Mouse (Mus musculus) layer of hippocampus, postnatal 14 days (tissue): ENCODE results near the gene Prph2. TPM values are rescaled to one million over a fixed set of nuclear protein-coding genes. Genes with fewer than 3 reads are reported as not detected.

Source experiments
- DNase-seq, 2 experiments: peaks; one replicate each; pipeline ENCODE4 v3.0.0; 2021 to 2022; ENCODE audit warnings: low spot score in 2 of 2, mixed read lengths in 1 of 2
- total RNA-seq, 2 experiments: library from RNA; stranded (reverse); gene quantifications; 2 replicates each; pipeline ENCODE4 v1.2.3; 2021

Gene Prph2
- total RNA-seq, 2 experiments from 2014 or later, result not detected

DNA sequence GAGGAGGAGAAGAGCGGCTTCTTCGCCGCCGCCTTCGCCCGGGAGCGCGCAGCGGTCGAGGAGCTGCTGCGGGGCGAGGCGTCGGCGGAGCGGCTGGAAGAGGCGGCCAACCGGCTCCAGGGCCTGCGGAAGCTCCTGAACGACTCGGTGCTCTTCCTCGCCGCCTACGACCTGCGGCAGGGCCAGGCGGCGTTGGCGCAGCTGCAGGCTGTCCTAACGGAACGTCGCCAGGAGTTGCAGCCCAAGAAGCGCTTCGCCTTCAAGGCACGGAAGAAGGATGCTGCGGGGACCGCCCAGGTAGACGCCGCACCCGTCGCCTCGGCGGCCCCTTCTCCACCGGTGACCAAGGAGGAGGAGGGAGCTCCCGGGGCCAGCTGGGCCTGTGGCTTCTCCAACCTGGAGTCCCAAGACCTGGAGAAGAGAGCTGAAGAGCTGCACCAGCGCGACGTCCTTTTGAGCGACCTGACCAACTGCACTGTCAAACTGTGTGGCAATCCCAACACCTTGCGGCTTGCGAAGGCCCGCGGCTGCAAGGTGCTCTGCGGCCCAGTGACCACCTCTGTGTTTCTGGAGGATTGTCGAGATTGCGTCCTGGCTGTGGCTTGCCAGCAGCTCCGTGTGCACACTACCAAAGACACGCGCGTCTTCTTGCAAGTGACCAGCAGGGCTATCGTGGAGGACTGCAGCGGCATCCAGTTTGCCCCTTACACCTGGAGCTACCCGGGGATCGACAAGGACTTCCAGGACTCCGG lies 19.2 kb upstream of the Prph2 start:
- DNase-seq, result peak in 1 of 2 experiments; percentile 55

DNA sequence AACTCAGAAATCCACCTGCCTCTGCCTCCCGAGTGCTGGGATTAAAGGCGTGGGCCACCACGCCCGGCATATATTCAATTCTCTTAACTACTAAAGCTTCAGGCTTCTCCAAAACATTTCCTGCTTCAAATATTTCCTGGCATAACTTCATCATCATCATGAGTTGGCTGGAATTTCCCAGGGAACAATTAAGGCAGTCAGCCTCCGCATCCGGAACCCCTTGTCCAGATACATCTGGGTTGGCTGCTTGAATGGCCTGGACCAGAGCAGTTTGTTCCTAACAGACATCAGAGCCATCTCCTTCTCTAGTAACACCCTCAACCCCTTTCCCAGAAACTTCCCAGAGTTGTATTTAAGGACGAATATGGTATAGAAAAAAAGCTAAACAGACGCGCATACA lies 14.8 kb upstream of the Prph2 start:
- DNase-seq, result no peak

DNA sequence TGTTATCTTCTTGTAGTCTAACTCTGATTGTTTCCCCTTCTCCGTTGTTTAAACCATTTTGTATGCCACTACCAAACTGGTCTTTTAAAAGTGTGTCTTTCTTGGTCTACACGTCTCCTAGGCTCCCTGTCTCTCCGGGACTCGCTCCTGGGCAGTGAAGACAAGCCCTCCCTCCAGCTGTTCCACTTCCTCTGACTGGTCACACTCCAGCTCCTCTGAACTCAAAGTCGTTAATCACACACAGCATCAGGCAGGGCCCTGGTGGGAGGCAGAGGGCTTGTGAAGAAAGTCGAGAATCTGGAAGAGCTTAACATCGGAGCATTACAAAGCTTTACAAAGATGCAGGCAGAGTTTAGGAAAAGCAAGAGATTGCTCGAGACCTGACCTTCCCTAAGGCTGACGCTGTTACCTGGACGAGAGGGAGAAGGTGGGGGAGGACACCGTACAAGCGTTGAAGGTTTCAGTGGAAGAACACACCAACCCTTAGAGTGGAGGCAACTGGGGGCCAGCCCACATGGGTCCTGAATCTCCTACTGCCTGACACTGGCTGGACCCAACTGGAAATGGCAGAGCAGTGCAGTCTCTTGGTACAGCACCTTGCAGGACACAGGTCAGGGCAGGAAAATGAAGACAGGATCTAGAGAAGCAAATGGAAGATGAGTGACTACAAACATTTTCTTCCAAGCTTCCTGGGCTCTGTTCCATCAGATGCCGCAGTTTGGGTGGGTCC lies 12.9 kb upstream of the Prph2 start:
- no peak for DNase-seq

DNA sequence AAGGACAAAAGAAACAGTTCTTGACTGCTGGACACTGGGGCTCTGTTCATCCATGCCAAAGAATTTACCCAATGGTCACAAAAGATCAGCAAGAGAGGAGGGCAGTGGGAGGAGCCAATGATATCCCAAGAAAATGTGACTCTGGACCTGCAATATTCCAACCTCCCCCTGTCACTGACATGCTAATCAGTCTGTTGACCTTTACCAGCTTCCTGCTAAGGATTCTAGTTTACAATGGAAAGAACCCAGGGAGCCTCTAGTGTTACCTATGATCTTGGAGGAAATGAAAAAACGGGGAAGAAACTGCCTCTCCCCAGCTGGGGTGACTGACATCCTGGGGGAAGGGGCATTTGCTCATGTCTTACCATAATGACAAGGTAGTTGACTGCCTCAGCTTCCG lies 9.3 kb upstream of the Prph2 start:
- DNase-seq, result no peak

DNA sequence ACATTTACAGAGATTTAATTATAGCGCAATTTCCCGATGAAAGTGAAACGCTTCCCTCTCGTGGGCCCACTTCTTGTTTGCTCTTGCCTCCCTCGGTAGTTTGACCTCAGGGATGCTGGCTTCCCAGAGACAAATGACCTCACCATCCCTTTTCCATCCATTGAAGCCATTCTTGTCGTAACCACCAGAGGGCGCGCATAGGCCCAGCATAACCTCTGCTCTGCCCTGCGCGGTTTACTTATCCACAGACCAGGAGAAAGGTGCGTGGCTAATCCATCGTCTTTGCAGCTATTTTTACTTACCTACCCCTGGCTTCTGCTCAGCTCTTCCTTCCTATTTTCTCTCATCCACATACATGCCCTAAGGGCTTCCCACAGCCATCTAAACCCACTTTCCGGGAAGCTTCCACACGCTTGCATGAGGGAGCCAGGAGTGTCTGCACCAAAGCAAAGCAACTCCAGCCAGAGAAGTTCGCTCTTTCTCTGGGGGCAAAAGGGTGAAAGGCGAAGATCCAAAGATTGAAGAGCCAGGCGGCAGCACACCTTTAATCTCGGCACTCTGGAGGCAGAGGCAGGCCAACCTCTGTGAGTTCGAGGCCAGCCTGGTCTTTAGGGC lies 6.3 kb upstream of the Prph2 start:
- DNase-seq, result peak; percentile 65 to 66

DNA sequence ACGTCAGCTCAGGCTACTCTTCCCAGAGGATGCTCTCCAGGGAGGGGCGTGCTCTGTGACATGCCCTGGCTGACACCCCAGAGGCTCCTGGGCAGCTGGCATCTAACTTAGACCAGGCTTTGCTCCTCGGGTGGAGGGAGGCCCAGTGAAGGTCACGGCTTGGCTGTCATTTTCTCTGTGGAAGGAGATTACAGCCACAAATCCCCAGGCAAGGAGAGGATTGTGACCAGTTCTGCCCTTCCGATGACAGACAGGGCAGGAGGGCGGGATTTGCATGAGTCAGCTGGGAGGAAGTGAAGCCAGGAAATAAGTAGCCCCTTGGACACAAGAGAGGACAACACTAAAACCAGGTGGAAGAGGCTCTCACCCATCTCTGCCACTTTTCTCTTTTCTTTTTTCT lies 2.1 kb downstream of the Prph2 start:
- DNase-seq, result no peak

DNA sequence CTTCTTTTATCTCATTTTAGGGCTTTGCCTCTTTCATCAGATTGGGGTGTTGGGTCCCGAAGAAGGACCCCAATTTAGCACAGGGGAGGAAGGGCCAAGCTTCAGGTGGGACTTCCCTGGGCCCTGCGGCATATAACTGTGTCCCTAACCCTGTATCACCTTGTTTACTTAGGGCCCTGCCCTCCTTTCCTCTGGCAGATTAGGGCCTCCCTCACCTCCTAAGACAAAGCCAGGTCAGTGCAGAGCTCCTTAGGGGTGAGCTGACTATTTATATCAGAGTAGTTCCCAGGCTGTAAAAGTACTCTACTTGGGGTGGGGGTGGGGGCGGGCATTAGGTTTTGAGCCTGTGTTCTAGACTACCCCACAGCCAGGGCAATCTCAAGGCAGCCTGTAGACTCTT lies 4.9 kb downstream of the Prph2 start:
- no peak for DNase-seq

DNA sequence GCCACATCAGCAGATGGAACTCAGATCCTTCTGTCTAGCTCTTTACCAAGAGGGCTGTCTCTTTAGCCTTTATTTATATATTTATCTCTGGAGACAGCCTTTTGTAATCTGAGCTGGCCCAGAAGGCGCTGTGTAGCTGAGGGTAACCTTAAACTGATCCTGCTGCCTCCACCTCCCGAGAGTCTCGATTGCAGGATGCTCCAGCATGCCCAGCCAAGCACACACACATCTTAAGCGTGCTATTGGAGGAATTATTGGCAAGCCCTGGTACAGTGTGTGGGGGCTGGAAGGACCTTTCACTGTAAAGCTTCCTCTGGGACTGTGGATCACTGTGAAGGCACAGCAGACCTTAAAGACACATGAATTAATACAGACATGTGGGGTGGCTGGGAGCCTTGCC lies 8.7 kb downstream of the Prph2 start:
- DNase-seq, result no peak

DNA sequence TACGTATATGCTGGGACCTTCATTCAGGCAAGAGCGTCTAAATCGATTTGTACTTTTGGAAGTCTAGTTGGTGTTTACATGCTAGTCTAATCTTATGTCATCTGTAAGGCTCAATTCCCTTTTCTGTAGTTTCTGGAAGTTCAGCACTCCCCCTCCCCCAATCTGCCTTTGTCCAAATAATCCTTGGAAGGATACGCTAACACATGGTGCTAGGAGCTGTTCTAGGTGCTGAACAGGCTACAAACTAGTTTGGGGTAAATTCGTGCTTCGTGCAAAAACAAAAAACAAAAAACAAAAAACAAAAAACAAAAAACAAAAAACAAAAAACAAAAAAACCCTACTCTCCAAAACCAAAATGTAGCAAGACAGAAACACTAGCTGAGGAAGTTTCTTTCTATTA lies 10.6 kb downstream of the Prph2 start:
- no peak for DNase-seq

DNA sequence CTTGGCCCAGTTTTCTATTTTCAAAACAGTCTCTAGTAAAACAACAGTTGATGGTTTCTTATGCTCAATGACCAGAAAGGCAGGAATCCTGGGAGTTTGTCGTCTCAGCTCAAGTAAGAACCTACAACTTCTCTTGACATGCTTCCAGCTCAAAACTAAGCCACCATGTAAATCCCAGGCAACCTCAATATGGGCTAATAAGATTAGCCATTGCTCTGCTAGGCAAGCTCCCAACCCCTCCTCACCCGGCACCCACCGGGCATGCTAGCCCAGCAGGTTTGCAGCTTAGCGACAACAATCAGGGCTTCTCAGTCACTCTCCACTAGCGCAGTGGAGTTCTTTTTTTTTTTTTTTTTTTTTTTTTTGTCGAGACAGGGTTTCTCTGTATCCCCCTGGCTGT lies 15.9 kb downstream of the Prph2 start:
- DNase-seq, result no peak

DNA sequence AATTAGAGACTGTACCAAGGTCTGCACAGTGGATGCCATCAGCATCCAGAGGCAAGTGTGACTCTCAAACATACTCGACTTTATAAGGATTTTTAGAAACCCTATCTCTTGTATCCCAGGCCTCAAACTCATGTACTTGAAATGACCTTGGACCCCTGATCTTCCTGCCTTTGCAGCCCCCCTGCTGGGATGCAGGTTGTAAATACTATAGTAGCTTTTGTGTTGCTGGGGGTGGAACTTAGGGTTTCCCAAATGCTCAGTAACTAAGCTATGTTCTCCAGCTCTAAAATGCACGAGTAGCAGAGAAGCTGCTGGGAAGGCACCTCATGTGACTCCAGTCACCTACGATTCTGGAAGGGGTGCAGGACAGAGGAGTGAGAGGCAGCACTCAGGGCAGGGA lies 16.7 kb downstream of the Prph2 start:
- DNase-seq, result no peak

DNA sequence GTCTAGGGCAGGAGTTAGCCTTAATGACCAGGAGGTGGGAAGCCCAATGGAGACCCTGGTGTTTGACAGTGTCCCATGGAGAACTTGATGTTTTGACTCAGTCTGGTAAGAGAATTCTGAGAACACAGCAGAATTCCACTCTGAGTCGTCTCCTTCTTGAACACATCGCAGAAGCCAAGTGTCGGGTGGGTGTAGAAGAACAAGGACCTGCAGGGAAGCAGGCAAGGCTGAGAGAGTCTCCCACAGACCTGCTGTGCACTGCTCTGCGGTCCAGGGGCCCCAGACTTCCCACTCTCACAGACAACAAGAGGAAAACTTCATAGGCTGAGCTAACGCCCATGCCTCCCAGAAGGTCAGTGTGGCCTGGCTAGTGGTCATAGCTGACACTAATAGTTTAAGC lies 17.5 kb downstream of the Prph2 start:
- DNase-seq, result no peak

DNA sequence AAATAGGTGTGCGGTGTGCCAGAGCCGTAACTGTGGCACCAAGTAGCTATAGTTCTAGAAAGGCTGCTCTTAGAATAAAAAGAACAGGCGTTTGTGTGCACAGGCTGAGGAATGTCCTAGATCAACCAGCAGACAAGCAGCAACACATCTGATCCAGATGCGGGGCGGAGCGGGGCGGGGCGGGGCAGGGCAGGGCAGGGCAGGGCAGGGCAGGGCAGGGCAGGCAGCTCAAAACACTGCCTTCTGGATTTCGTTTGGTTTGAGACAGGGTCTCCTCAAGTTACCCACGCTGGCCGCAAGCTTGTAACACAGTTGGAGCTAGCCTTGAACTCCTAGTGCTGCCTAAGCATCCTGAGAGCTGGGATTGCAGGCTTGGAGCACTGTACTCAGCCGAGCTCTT lies 19.0 kb downstream of the Prph2 start:
- DNase-seq, result no peak

DNA sequence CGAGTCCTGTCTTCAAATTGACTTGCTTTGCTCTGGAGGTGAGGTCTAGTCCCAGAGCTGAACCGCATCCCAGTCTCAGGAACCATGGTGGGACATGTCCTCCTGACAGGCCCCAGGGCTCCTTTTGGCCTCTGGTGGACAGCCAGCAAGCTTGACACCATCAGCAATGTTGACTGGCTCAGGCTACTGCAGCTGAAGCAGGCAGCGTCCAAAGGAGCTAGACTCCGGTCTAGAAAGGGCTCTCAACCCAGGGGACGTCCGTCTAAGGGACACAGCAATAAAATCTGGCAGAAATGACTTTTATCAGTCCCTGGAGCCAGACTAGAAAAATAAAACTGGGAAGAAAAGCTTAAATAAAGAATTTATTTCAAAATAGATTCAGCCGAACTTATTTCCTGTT lies 19.6 kb downstream of the Prph2 start:
- no peak for DNase-seq

DNA sequence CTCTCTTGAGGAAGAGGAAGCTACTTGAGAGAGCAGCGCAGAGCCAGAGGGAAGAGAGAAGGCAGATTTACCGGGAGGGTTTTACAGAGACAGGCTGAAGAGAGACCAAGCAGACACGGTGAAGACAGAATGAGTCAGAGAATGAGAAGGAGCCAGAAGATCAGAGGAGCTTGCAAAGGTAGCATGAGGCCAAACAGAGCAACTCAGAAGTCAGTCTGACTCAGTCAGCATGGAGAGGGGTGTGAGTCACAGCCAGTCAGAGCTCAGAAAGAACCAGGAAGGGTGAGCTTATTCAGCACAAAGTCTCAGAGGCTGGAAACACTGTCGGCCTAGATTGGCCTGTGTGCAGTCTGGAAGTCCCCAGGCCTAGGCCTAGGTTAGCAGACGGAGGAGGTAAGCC lies 22.7 kb downstream of the Prph2 start:
- DNase-seq, result no peak

DNA sequence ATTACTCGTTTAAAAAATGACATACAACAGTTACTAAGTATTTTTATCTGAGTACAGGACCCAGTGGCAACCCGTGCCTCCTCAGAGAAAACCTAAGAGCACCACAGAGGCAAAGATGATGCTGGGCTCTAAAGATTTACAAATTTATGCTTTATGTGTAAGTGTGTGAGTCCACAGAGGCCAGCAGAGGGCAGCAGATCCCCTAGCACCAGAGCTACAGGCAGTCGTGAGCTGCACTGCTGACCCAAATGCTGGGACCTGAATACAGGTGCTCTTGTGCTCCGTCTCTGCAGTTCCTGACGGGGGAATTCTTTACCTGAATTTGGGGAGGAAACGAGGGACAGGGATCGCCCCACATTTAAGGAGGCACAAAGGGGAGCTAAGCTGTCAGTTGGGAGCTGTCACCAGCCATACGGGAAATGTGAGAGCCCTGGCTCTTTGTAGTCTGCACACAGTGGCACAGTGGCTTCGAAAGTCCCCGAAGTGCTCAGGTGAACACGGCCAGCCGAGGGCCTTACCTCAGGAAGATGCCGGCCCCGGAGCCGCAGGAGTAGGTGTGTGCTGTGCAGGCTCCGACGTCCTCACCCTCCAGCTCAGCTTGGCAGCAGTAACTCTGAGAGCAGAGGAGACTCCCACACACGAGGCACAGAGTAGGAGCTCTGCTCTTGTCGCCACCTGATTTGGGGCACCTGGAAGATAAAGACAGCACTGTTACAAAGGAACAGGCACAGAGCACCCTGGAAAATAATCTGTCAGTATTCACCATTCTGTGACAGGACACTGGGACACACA lies 23.5 kb downstream of the Prph2 start:
- DNase-seq, result peak in 1 of 2 experiments; percentile 60

DNA sequence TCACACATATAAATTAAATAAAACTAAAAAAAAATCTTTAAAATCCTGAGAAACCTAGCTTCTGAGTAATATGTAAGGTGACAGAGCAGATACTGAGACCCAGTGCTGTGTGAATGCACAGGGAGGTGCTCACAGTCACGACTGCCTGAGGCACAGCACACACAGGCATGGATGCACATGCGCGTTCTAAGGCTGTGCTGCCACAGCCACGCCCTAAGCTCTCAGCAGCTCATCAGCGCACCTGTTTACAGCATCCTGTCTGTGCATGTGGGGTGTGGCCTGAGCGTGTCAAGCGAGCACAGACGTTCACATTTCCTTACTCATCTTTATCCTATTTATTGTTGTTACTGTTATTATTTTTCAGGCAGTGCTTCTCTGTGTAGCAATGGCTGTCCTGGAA lies 30.2 kb downstream of the Prph2 start:
- DNase-seq, result no peak

DNA sequence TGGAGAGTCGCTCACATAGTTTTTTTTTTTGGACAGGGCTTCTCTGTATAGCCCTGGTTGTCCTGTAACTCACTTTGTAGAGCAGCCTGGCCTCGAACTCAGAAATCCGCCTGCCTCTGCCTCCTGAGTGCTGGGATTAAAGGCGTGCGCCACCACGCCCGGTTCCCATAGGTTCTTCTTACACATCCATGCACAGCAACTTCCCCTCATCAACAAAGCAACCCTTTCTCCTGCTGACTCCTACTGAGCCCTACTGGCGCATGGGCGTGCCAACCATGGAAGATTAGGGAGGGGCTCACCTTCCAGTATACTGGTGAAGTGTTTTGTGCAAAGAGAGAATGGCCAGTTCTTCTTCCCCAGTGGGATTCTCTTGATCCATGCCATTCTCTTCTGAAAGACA lies 32.2 kb downstream of the Prph2 start:
- no peak for DNase-seq

DNA sequence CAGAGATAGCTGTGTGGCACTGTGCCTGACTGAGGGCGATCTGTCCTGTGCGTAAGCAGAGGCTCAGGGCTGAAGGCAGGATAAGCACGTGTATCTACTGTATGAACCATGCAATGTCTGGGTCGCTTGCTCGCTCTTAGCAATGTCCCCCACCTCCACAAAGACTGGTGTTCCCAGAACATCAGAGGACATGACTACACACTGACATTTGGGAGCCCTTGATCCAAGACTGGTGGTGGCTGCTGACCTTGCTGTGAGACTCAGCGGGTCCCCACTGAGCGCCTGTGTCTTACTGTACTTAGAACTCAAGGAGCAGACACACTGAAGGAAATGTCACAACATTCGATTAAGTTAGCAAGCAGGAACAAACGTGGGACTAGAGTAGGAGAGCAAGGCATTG lies 36.0 kb downstream of the Prph2 start:
- no peak for DNase-seq

DNA sequence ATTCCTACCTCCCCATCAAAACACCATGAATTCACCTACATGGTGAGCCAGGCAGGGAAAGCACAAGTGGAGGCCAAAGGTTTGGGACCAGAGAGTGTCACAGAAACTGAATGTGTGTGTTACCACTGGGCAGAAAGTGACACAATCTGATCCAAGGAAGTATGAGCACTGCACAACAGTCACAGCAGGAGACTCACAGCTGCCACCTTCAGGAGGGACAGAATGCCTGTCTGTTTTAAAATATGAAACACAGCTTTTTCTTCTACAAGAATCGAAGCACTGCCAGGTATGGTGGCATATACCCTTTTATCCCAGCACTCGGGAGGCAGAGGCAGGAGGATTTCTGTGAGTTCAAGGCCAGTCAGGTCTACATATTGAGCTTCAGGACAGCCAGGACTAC lies 47.8 kb downstream of the Prph2 start:
- DNase-seq, result no peak

DNA sequence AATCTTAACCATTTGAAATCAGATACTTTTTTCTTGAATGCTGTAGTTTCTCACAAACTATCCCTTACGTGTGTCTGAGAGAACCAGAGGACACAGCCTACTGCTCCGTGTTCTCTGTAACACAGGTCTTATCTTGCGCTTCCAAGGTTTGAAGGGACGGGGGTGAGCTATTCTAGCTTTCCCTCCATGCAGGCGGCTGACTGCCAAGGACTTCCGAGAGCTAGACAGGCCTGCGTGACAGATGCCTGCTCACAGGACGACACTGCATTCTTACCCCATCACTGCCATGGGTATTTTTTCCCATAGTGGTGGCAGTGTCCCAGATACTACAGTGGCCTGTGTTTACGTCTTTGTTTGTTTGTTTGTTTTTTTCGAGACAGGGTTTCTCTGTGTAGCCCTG lies 50.0 kb downstream of the Prph2 start:
- DNase-seq, result no peak

DNA sequence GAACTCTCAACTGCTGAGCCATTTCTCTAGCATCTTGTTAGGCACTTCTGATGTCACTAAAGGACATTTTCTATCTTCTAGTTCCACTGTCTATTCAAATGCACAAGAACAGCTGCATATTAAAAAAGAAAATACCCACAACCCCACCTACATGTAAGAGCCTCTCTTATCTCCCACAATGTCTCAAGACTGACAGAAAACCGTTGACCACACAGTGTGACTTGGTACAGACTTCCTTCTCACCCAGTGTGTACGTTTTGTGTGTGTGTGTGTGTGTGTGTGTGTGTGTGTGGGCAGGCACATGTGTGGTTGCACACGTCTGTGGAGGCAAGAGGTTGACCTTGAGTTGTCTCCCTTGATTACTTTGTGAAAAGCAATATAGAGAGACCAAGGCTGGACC lies 51.9 kb downstream of the Prph2 start:
- DNase-seq, result no peak
